Mouse (Mus musculus) embryo, embryonic 10.5 days (tissue): Measurements from ENCODE around the gene Pgm2l1.
A peak's percentile ranks its signal among the peaks of the same experiment; 100 is the strongest.

Source experiments
- DNase-seq: peaks from one replicate; pipeline ENCODE4 v3.0.0-alpha.2; 2015; ENCODE audit warnings: low spot score

The Pgm2l1 gene

DNA sequence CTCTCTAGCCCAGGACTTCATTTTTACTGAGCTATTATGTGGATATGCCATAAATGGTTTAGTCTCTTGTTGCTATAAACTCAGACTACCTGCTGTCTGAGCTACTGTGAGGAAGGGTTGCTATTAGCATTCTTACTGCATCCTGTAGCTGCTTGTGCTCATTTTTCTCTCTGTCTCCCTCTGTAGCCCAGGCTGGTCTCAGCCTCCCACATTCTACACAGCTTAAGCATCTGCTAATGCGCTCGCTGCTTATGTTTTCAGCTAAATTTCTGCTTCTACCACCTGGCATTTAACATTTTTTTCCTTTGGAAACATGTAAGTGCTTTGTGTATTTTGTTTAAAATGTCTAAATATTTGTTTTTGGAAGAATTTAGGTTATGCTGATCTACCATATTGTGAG, 68.6 kb downstream of the Pgm2l1 start:
- no peak for DNase-seq

DNA sequence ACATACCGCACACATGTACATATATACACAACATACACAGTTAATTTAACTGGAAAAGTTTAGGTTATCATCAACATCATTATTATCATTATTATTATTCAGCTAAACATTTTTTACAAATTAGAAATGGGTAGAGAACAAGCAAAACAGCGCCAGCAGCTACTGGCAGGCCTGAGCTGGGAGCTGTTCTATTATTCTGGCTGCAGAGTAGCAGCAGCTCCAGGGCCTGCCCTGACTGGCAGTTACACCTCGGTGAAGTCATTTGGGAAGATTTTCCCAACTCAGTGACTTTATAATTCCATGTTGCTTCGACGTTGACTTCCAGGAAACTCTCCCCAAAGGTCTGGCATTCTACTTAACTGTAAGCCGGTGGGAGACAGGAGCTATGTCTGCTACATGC, 69.5 kb downstream of the Pgm2l1 start:
- no peak for DNase-seq

DNA sequence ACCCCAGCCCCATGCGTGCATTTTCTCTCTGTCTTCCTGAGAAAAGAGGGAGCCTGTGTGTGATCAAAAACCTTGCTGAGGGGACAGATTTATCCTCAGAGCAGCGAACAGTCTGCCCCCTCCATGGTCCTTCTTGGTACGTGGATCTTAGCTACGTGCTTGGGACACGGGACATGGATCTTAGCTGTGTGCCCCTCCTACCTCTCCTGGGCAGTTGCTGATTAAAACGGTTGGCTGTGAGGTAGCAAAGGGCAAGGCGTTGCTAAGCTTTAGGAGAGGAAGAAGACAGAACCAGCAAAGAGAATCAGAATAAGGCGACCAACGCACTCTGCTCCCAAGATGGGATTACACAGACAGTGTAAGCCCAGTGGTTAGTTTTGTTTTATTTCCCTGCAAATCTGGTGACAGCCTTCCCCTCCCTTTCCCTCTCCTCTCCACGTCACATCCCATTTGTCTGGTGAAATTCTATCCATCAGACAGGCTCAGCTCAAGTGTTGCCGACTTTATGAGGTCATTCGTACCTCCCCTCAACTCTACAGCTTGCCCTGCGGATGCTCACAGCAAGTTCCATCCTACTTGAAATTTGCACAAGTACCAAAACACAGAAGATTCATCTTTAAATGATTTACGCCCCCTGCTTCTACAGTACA, 71.8 kb downstream of the Pgm2l1 start:
- DNase-seq, result peak; percentile 46

DNA sequence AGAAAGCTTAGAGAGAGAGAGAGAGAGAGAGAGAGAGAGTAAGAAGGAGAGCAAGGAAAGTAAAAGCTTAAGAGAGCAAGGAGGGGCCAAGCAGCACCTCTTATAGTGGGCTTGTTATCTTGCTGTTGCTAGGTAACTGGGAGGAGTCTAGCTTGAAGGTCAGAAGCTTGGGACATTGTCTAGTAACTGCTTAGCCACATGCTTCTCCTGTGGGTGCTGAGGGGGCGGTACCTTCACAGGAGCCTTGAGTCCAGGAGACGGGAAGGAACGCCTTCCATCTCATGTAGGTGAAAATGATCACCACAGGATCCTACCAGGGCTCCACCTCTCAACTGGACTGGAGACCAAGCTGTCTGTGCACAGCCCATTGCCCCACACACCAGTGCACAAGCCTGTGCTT, 74.2 kb downstream of the Pgm2l1 start:
- no peak for DNase-seq

DNA sequence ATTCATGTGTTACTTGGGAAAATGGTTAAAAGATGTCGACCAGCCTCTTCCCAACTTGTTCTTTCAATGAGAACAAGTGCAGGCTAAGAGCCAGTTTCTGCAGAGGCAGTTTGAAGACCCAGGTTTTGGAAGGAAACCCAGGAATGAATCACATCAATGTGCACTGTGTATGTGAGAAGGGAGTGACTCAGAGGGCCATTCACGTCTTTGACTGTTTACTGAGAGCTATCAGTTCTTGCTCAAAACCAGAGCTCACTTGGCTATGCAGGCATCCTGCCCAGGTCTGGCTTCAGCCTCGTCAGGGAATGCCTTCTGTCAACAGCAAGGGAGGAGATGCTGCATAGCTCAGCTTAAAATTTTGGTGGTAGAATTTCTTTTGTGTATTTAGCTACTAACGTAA, 75.1 kb downstream of the Pgm2l1 start:
- DNase-seq, result no peak

DNA sequence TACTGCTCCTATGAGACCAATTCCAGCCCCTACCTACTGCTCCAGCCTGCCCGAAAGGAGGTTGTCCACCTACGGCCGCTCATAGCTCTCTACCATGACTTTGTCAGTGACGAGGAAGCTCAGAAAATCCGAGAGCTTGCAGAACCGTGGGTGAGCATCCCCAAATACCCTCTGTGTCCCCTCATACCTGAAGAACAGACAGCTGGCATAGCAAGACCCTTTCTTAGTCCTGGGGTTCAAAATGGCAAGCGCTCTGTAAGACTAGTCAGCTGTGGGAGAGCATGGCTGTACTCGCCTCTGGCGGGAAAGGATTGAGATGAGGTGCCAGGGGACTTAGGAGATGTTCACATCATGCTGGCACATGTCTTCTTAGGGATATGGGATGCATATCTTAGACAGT, 78.7 kb downstream of the Pgm2l1 start:
- no peak for DNase-seq

DNA sequence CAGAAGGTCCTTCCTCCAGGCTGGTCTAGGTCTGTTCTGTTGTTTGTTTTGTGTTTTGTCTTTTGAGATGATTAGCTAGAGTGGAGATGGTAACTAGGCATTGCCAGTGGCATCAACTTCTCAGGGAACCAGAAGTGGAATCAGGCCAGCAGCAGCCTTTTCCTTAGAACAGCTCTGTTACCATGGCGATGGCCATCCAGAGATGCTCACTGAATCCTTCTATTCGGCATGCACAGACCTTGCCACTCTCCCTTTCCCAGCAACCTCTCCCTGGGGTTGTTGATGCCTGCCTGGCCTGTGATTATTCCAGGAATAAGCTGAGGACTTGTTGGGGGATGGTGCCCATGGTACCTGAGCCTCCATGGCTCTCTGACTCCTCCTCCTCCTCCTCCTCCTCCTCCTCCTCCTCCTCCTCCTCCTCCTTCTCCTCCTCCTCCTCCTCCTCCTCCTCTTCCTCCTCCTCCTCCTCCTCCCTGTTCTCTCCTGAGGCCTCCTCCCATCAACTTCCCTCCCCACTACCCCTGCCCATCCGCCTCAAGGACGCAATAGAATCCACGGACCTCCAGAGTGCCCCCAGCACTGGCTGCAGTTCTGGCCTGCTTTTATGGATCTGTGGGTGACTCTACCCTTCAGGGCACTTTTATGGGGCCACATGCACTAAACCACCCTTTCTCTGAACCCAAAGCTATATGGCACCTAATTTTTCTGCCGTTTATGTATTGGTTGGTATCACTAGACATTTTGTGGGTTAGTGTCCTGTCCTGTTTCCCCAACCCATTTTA, 80.9 kb downstream of the Pgm2l1 start:
- DNase-seq, result peak; percentile 59

DNA sequence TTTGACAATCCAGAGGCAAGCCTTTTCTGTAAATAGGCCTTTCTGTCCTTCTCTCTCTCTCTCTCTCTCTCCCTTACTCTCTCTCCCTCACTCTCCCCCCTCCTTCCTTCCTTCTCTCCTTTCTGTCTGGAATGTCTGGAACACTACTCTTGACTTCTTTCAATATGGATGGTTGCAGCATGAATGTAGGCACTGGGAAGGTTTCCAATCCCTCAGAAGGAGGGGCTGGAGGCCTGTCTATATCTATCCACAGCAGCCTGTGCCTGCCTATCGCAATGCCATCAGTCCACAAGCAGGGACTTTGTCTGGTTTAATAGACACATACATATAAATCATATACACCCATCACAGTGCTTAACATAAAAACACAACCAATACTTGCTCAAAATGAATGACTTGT, 82.0 kb downstream of the Pgm2l1 start:
- DNase-seq, result no peak

DNA sequence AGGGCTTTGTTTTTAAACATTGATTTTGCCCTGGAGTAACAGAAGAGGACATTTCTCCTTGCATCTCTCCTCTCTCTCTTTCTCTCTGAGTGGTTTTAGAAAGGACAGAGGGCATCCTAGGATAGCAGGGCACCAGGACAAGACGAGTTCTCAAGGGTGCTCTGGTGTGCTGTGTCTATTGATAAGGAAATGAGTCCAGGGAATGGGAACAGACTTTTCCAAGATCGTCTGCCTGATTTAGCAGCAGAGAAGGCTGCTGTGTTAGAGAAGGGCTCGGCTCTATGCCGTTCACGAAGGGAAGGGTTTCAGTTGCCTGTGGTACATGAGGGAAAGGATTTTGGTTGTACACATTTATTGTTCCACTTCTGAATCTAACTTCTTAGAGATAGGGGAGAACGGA, 82.5 kb downstream of the Pgm2l1 start:
- DNase-seq, result no peak

DNA sequence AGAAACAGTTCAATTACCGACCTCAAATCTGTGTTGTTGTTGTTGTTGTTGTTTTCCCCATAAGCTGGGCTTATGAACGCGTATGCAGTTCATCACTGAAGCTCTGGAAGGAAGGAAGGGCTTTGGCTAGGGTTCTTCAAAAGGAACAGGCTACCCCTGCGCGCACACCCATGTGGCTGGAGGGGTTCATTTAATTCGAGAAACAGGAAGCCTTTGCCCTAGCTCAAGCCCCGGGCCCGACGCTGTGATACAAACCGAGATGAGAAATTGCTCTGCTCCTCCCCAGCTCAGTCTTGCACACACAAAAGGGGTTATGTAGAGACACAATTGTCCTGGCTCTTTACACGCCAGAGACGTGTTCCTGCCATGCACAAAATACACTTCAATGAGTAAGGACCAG, 83.1 kb downstream of the Pgm2l1 start:
- DNase-seq, result no peak

DNA sequence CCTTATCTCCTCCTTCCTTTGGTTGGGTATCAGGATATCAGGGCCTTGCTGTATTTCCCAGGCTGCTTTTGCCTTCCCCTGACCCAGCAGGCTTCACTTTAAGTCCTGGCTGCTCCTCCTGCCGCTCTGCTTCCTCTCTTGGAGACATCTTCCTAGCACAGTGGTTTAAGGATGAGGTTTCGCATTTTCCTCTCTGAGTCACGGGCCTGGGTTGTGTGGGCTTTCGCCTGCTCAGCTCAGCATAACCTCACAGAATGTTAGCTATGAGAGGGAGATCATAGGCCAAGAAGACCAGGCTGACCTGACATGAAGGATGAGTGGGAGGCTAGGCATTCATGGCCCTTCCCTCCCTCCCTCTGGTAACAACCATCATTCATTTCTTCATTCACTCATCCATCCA, 85.5 kb downstream of the Pgm2l1 start:
- DNase-seq, result no peak

DNA sequence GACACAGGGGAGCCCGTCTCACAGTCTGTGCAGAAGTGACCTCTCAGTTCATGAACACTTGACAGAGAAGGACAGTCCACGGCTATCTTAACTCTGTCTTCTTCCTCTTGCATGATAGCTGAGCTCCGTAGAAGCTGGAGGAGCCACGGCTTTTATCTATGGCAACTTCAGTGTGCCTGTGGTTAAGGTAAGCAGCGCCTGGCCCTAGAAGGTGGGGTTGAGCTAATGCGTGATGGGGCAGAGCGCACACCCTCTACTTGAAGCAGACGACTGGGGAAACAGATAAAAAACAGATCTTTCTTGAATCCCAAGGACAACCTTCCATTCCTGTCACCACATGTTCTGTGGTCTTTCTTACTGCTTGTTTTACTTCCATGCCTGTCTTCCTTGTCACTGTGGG, 89.7 kb downstream of the Pgm2l1 start:
- DNase-seq, result no peak

DNA sequence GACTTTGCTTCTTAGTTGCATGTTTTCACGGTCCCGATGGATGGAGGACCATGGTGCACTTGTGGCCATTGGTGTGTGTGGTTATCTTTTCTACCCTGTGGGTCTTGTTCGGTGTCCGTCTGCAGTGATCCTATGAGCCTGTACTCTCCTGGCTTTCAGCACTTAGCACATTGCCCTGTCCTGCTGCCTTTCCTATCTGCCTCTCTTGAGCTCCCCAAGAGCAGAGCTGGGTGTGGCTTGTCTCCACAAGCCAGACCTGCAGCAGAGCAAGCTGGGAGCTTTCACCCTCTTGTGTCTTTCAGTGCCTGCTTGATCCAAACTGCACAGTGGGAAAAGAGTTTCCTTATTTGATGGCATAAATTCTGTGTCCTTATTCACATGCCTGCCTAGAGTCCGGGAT, 90.3 kb downstream of the Pgm2l1 start:
- no peak for DNase-seq

DNA sequence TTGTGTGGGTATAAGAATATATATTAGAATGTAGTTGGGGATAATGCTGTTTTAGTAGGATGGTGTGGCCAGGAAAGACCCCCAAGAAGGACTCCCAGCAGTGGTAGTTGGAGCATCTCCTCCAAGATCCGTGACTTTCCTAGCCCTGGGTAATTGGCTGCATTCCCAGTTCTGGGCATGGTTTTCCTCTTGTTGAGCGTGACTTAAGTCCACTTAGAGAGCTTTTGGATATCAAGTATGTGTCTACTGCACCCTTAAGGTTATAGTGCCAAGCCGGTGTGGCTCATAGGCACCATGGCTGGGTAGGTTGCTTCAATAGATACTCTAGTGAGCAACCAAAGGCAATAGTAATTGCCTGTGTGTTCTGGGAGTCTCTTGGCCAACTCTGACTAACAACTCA, 96.5 kb downstream of the Pgm2l1 start:
- no peak for DNase-seq

DNA sequence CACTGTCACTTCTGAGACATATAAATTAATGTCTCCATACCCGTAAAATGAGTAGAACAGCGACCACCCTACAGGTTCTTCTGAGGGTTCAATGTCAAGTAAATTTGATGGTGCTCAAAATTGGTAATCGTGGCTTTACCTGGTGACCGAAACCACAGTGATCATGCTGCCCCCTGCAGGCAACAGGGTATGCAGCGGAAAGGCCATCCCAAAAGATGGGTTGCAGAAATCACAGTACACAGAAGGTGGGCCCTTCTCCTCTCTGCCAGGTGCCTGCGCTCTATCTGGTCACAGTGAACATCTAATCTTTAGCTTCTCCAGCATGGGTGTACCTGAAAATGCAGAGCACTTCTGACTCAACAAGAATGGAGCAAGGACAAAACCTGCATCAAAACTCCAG, 98.3 kb downstream of the Pgm2l1 start:
- DNase-seq, result peak; percentile 34

DNA sequence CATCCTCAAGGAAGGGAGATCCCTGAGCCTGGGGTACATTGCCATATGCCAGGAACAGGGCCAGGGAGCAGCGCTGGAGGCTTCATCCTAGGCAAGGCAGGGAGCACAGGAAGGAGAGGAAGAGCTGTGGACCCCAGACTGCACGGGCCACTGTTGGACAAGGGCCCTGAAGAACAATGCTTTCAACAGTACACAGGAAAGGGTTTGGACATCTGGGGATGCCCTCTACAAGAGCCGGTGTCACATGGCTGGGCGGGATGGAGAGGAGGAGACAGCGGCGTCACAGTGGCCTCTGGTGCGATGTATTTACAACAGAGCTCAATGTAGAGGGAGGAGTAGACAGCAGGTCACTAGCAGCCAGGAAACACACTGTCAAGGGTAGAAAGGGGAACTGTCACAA, 100.3 kb downstream of the Pgm2l1 start:
- DNase-seq, result no peak
